Mouse (Mus musculus): ENCODE measurements around the gene Frk.

Gene Frk

GRCm38 (mm10) chr10:34507807-34508206, 24.6 kb downstream of the Frk start:
- no peaks in the 10 kb centered on the region for H3K9me3 ChIP-seq (ENCODE audit: low read length)
- H3K27me3 ChIP-seq (ENCODE audit: insufficient read depth, low read length): no peaks in the 10 kb centered on the region
- H3K4me1 ChIP-seq (replicated peaks; ENCODE audit: low read depth, low read length): no peaks in the 10 kb centered on the region
- TF ChIP-seq POU5F1 (IDR thresholded peaks at IDR 0.05; ENCODE audit: borderline replicate concordance, low read length) (no peak), CTCF (conservative IDR thresholded peaks at IDR 0.05; ENCODE audit: low read length) (no peak), NANOG (IDR thresholded peaks at IDR 0.05; ENCODE audit: borderline replicate concordance, low read length) (no peak)
- H3K4me3 ChIP-seq (replicated peaks; ENCODE audit: low read length): no peak overlapping the region
- H3K36me3 ChIP-seq (ENCODE audit: insufficient read depth, low read length): no peaks in the 10 kb centered on the region

- H3K4me3 ChIP-seq (replicated peaks; ENCODE audit: low read length): no peak overlapping the region
- H3K4me1 ChIP-seq (replicated peaks; ENCODE audit: low read depth, low read length): no peaks in the 10 kb centered on the region
- no peaks in the 10 kb centered on the region for H3K27me3 ChIP-seq (ENCODE audit: insufficient read depth, low read length)
- TF ChIP-seq POU5F1 (IDR thresholded peaks at IDR 0.05; ENCODE audit: borderline replicate concordance, low read length) (no peak), NANOG (IDR thresholded peaks at IDR 0.05; ENCODE audit: borderline replicate concordance, low read length) (no peak), CTCF (conservative IDR thresholded peaks at IDR 0.05; ENCODE audit: low read length) (no peak)
- no peaks in the 10 kb centered on the region for H3K36me3 ChIP-seq (ENCODE audit: insufficient read depth, low read length)
- H3K9me3 ChIP-seq (ENCODE audit: low read length): no peaks in the 10 kb centered on the region
These were observed 25.4 kb downstream of the Frk start for GRCm38 (mm10) chr10:34508593-34508992.

GRCm38 (mm10) chr10:34509256-34509655, 26.1 kb downstream of the Frk start:
- H3K36me3 ChIP-seq (ENCODE audit: insufficient read depth, low read length): no peaks in the 10 kb centered on the region
- no peak for TF ChIP-seq POU5F1 (IDR thresholded peaks at IDR 0.05; ENCODE audit: borderline replicate concordance, low read length)
- TF ChIP-seq NANOG (IDR thresholded peaks at IDR 0.05; ENCODE audit: borderline replicate concordance, low read length): no peak
- no peak for TF ChIP-seq CTCF (conservative IDR thresholded peaks at IDR 0.05; ENCODE audit: low read length)

GRCm38 (mm10) chr10:34511192-34511591, 28.0 kb downstream of the Frk start:
- Histone ChIP-seq H3K27me3 (ENCODE audit: insufficient read depth, low read length) (no peaks in the 10 kb centered on the region), H3K9me3 (ENCODE audit: low read length) (no peaks in the 10 kb centered on the region), H3K36me3 (ENCODE audit: insufficient read depth, low read length) (no peaks in the 10 kb centered on the region), H3K4me1 (replicated peaks; ENCODE audit: low read depth, low read length) (no peaks in the 10 kb centered on the region), H3K4me3 (replicated peaks; ENCODE audit: low read length) (no peak overlapping the region)
- no peak for TF ChIP-seq CTCF (conservative IDR thresholded peaks at IDR 0.05; ENCODE audit: low read length)
- no peak for TF ChIP-seq POU5F1 (IDR thresholded peaks at IDR 0.05; ENCODE audit: borderline replicate concordance, low read length)
- no peak for TF ChIP-seq NANOG (IDR thresholded peaks at IDR 0.05; ENCODE audit: borderline replicate concordance, low read length)

More at GRCm38 (mm10) chr10:34509256-34509655, 26.1 kb downstream of the Frk start:
- no peak overlapping the region for H3K4me3 ChIP-seq (replicated peaks; ENCODE audit: low read length)
- no peaks in the 10 kb centered on the region for H3K27me3 ChIP-seq (ENCODE audit: insufficient read depth, low read length)
- no peaks in the 10 kb centered on the region for H3K9me3 ChIP-seq (ENCODE audit: low read length)
- H3K4me1 ChIP-seq (replicated peaks; ENCODE audit: low read depth, low read length): no peaks in the 10 kb centered on the region

GRCm38 (mm10) chr10:34512551-34512950, 29.4 kb downstream of the Frk start:
- TF ChIP-seq NANOG (IDR thresholded peaks at IDR 0.05; ENCODE audit: borderline replicate concordance, low read length) (no peak), CTCF (conservative IDR thresholded peaks at IDR 0.05; ENCODE audit: low read length) (no peak), POU5F1 (IDR thresholded peaks at IDR 0.05; ENCODE audit: borderline replicate concordance, low read length) (no peak)
- Histone ChIP-seq H3K9me3 (ENCODE audit: low read length) (no peaks in the 10 kb centered on the region), H3K27me3 (ENCODE audit: insufficient read depth, low read length) (no peaks in the 10 kb centered on the region), H3K4me3 (replicated peaks; ENCODE audit: low read length) (no peak overlapping the region), H3K4me1 (replicated peaks; ENCODE audit: low read depth, low read length) (no peaks in the 10 kb centered on the region), H3K36me3 (ENCODE audit: insufficient read depth, low read length) (no peaks in the 10 kb centered on the region)

GRCm38 (mm10) chr10:34525598-34525997, 42.4 kb downstream of the Frk start:
- H3K9me3 ChIP-seq (ENCODE audit: low read length): no peaks in the 10 kb centered on the region
- no peak overlapping the region for H3K4me3 ChIP-seq (replicated peaks; ENCODE audit: low read length)
- no peaks in the 10 kb centered on the region for H3K36me3 ChIP-seq (ENCODE audit: insufficient read depth, low read length)
- no peaks in the 10 kb centered on the region for H3K27me3 ChIP-seq (ENCODE audit: insufficient read depth, low read length)
- TF ChIP-seq CTCF (conservative IDR thresholded peaks at IDR 0.05; ENCODE audit: low read length) (no peak), POU5F1 (IDR thresholded peaks at IDR 0.05; ENCODE audit: borderline replicate concordance, low read length) (no peak), NANOG (IDR thresholded peaks at IDR 0.05; ENCODE audit: borderline replicate concordance, low read length) (no peak)
- H3K4me1 ChIP-seq (replicated peaks; ENCODE audit: low read depth, low read length): no peaks in the 10 kb centered on the region

GRCm38 (mm10) chr10:34531766-34532165, 48.6 kb downstream of the Frk start:
- Histone ChIP-seq H3K9me3 (ENCODE audit: low read length) (no peaks in the 10 kb centered on the region), H3K27me3 (ENCODE audit: insufficient read depth, low read length) (no peaks in the 10 kb centered on the region), H3K4me1 (replicated peaks; ENCODE audit: low read depth, low read length) (no peaks in the 10 kb centered on the region), H3K4me3 (replicated peaks; ENCODE audit: low read length) (no peak overlapping the region), H3K36me3 (ENCODE audit: insufficient read depth, low read length) (no peaks in the 10 kb centered on the region)
- TF ChIP-seq POU5F1 (IDR thresholded peaks at IDR 0.05; ENCODE audit: borderline replicate concordance, low read length) (no peak), NANOG (IDR thresholded peaks at IDR 0.05; ENCODE audit: borderline replicate concordance, low read length) (no peak), CTCF (conservative IDR thresholded peaks at IDR 0.05; ENCODE audit: low read length) (no peak)

- Histone ChIP-seq H3K27me3 (ENCODE audit: insufficient read depth, low read length) (no peaks in the 10 kb centered on the region), H3K4me1 (replicated peaks; ENCODE audit: low read depth, low read length) (no peaks in the 10 kb centered on the region)
- TF ChIP-seq NANOG (IDR thresholded peaks at IDR 0.05; ENCODE audit: borderline replicate concordance, low read length) (no peak), POU5F1 (IDR thresholded peaks at IDR 0.05; ENCODE audit: borderline replicate concordance, low read length) (no peak), CTCF (conservative IDR thresholded peaks at IDR 0.05; ENCODE audit: low read length) (no peak)
These were observed 49.3 kb downstream of the Frk start for GRCm38 (mm10) chr10:34532507-34532906.

GRCm38 (mm10) chr10:34540687-34541086, 57.5 kb downstream of the Frk start:
- H3K4me3 ChIP-seq (replicated peaks; ENCODE audit: low read length): no peak overlapping the region
- H3K9me3 ChIP-seq (ENCODE audit: low read length): no peaks in the 10 kb centered on the region
- H3K36me3 ChIP-seq (ENCODE audit: insufficient read depth, low read length): no peaks in the 10 kb centered on the region
- TF ChIP-seq CTCF (conservative IDR thresholded peaks at IDR 0.05; ENCODE audit: low read length) (no peak), POU5F1 (IDR thresholded peaks at IDR 0.05; ENCODE audit: borderline replicate concordance, low read length) (no peak), NANOG (IDR thresholded peaks at IDR 0.05; ENCODE audit: borderline replicate concordance, low read length) (no peak)
- H3K27me3 ChIP-seq (ENCODE audit: insufficient read depth, low read length): no peaks in the 10 kb centered on the region
- no peaks in the 10 kb centered on the region for H3K4me1 ChIP-seq (replicated peaks; ENCODE audit: low read depth, low read length)

More at GRCm38 (mm10) chr10:34532507-34532906, 49.3 kb downstream of the Frk start:
- Histone ChIP-seq H3K36me3 (ENCODE audit: insufficient read depth, low read length) (no peaks in the 10 kb centered on the region), H3K9me3 (ENCODE audit: low read length) (no peaks in the 10 kb centered on the region), H3K4me3 (replicated peaks; ENCODE audit: low read length) (no peak overlapping the region)

Measured in E14TG2a.4 (cell line).